Mouse (Mus musculus) liver, embryonic 12.5 days (tissue): ENCODE measurements at regions not wholly inside any gene's neighbourhood (a gene's known extent, or its start where the extent isn't known, plus 50 kb on each side); places are given as distances from the start of the nearest gene placed in this dataset.
A peak's percentile ranks its signal among the peaks of the same experiment; 100 is the strongest.
"Not testable (repeated sequence)": the region's sequence is repeated elsewhere in the genome, so short reads cannot be mapped to it uniquely, and the experiment has no call there.

ENCODE experiments used
- ATAC-seq: fragments of 200-750 bp; cut with Nextera tagmentation; 2 replicates; pipeline ENCODE4 v1.8.0; 2017; ENCODE audit warnings: moderate number of reproducible peaks, mild to moderate bottlenecking, moderate library complexity
- H3K27ac ChIP-seq: fragments of 300-500 bp; sonication (generic); 2 replicates; pipeline ENCODE4 v1.5.1; 2016; ENCODE audit warnings: mild to moderate bottlenecking
- H3K27me3 ChIP-seq: fragments of 300-500 bp; sonication (generic); replicated peaks from 2 replicates; pipeline ENCODE4 v1.6.1; 2016; ENCODE audit warnings: mild to moderate bottlenecking, moderate library complexity
- H3K36me3 ChIP-seq: fragments of 300-500 bp; sonication (generic); 2 replicates; pipeline ENCODE4 v1.6.1; 2016; ENCODE audit warnings: mild to moderate bottlenecking, moderate library complexity
- H3K4me1 ChIP-seq: fragments of 300-500 bp; sonication (generic); 2 replicates; pipeline ENCODE4 v1.6.1; 2016
- H3K4me2 ChIP-seq: fragments of 300-500 bp; sonication (generic); 2 replicates; pipeline ENCODE4 v1.6.1; 2016; ENCODE audit warnings: mild to moderate bottlenecking, moderate library complexity
- H3K4me3 ChIP-seq: fragments of 300-500 bp; sonication (generic); 2 replicates; pipeline ENCODE4 v1.5.1; 2016; ENCODE audit warnings: mild to moderate bottlenecking, moderate library complexity
- H3K9ac ChIP-seq: fragments of 300-500 bp; sonication (generic); 2 replicates; pipeline ENCODE4 v1.6.1; 2016; ENCODE audit warnings: mild to moderate bottlenecking, moderate library complexity
- H3K9me3 ChIP-seq: fragments of 300-500 bp; sonication (generic); replicated peaks from 2 replicates; pipeline ENCODE4 v1.6.1; 2016; ENCODE audit warnings: mild to moderate bottlenecking, moderate library complexity
- WGBS: fragments of 180-500 bp; shearing (Covaris S2); methylation state at CpG from one replicate; pipeline ENCODE4 v1.1.7; 2016; ENCODE audit not compliant: insufficient replicate concordance; 5-methylcytosine and 5-hydroxymethylcytosine counted together

DNA sequence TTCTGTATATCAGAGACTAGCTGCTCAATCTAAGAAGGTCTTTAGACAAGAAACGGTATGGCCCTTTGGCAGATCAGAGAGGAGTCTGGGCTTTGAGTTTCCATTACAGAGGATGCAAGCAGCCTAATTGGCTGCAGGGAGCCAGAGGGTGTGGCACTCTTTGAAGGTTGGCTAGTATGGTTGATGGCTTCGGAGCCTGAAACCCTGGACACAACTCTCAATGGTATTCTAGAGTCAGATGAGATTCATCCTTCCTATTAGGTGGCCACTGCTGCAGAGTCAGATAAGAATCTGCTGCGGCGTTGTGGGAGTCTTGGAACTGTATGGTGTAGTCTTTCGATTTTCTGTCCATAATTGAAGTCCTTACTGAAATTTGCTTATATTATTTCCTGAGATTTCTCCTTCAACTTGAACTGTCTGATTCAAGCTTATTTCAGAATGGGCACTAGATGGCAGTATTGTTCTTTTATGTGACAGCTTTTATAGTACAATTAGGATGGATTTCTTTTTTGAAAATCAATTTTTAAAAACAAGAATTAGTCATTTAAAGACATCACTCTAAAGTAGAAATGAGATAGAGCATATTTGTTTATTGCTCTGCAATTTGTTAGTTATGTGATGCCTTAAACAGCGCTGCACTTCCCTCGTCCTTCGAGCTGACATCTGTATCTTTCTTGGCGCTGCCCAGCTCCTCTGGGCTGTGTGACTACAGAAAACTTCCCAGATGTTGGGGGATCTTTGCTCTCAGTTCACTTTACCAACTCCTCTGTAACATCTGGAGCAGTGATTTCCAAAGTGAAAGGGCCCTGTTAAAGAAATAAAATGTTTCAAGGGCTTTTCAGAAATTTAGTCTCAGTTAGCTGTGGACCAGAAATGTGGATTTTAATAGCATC is 151.0 kb upstream of the Ttc29 start:
- Histone ChIP-seq H3K27me3 (peaks cover 42% of the 10 kb centered on the region), H3K9me3 (no peaks in the 10 kb centered on the region), H3K9ac (no peak overlapping the region), H3K4me2 (no peak overlapping the region), H3K36me3 (no peaks in the 10 kb centered on the region), H3K27ac (no peak overlapping the region), H3K4me1 (no peaks in the 10 kb centered on the region), H3K4me3 (no peak overlapping the region)
- 49% methylated on average over 9 of the region's 9 CpGs for WGBS
- no peak for ATAC-seq

DNA sequence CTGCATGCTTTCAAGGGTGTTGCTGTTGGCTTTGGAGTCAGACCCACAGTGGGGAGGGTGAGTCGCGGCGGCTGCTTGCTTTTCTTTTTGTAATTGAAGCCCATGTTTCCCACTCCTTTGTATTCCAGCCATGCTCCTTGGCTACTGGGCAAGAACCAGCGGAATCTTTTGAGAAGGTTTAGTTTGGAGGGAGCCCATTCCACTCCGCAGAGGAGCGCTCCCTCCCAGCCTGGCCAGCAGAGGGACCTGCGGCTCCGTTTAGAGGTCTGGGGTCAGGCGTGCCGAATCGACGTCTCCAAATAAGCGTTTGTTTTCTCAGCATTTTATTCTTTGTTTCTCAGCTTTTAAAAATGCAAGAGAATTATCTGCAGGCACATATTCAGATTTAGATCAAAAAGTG is 149.6 kb upstream of the Ttc29 start:
- Histone ChIP-seq H3K36me3 (no peaks in the 10 kb centered on the region), H3K9ac (no peak overlapping the region), H3K27me3 (peaks cover 57% of the 10 kb centered on the region), H3K27ac (no peak overlapping the region), H3K4me1 (no peaks in the 10 kb centered on the region), H3K4me3 (0 out of 2 replicates have a peak overlapping the region, but pooled peaks have one; percentile 8), H3K9me3 (no peaks in the 10 kb centered on the region), H3K4me2 (peak overlapping the region; percentile 45)
- WGBS, result 6% methylated on average over 13 of the region's 13 CpGs
- no peak for ATAC-seq

DNA sequence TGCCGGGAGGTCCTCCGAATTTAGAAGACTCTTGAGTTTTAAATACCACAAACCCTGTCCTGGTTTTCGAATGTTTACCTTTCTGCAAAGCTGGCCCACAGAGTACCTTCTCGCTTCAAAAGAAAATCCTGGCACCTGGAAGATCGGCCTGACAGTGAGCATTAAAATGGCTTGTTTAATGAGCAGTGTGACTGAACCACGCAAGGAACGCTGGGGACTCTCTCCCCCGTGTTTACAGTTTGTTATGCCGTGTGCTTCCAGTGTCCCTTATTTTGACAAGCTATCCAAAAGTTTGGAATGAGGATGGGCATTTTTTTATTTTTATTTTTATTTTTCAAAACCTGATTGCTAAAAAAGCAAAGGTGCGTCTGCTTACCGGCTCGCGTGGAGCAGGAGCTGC is 148.9 kb upstream of the Ttc29 start:
- Histone ChIP-seq H3K4me1 (no peaks in the 10 kb centered on the region), H3K27me3 (peaks cover 62% of the 10 kb centered on the region), H3K4me2 (peak overlapping the region; percentile 45), H3K9me3 (no peaks in the 10 kb centered on the region), H3K27ac (no peak overlapping the region), H3K36me3 (no peaks in the 10 kb centered on the region), H3K4me3 (0 out of 2 replicates have a peak overlapping the region, but pooled peaks have one; percentile 8), H3K9ac (no peak overlapping the region)
- no peak for ATAC-seq
- 28% methylated on average over 13 of the region's 13 CpGs for WGBS

DNA sequence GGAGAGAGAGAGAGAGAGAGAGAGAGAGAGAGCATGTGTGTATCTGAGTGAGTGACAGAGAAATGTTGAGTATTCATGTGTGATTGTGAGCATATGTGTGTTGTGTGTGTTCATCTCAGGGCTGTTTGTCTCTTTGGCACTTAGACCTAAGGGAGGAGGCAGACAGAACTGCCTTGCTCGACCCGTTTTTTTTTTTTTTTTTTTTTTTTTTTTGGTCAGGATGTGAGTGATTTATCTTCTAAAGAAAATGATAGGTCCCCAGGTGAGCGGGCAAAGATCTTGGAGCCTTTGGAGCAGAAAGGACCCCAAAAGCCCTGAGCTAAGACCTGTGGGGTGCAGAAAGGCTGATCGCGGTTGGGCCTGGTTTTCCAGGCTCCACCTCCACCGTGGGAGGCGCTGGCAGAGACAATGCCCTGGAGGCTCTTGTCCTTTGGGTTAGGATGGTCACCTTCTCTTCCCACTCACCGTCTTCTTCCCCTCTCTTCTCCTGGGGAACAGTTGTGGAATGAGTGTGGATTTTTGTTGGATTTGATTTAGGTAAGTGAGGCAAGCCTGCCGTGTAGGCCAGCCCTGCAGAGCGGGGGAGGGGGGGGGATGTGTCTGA is 147.1 kb upstream of the Ttc29 start:
- no peak for ATAC-seq
- H3K36me3 ChIP-seq, result no peaks in the 10 kb centered on the region
- WGBS, result 46% methylated on average over 10 of the region's 10 CpGs
- no peaks in the 10 kb centered on the region for H3K9me3 ChIP-seq
- no peak overlapping the region for H3K27ac ChIP-seq
- H3K4me2 ChIP-seq, result no peak overlapping the region
- peaks cover 62% of the 10 kb centered on the region for H3K27me3 ChIP-seq
- H3K4me3 ChIP-seq, result no peak overlapping the region
- no peak overlapping the region for H3K9ac ChIP-seq
- no peaks in the 10 kb centered on the region for H3K4me1 ChIP-seq

DNA sequence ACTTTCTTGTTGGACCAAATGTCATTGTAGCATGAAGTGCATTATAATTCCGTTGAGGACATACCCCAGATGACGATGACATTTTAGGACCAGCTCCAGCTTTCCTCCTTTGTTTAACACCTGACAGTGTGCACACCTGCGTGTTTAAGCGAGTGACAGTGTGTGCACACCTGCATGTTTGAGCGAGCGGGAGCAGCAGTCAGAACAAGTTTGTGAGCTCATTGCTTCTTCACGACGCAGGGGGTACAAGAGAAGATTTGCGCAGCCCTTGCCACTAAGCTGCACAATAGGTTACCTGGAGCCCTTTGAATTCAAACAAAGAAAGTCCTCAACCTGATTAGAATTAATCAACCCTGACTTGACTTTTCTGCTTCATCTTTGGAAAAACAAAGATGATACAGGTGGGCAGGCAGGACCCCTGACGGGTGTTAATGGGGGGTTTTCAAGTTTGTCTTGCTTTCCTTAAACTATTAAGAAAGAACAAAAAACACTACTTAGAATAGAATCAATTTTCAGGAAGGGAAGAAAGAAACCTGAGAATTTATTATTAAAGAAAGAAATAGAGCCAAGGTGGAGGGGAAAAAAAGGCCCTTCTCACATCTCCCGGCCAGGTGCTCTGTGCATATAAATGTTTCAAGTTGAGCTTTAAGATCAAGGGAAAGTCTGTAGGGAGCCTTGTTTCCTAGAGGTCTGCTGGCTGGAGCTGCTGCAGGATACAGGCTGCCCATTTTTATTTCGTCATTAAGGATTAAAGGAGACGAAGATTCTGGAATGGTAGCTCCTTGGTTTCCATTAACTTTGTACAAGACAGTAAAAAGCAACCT is 144.8 kb upstream of the Ttc29 start:
- Histone ChIP-seq H3K9ac (no peak overlapping the region), H3K4me2 (no peak overlapping the region), H3K4me3 (no peak overlapping the region), H3K27me3 (peaks cover 53% of the 10 kb centered on the region), H3K27ac (no peak overlapping the region), H3K4me1 (no peaks in the 10 kb centered on the region), H3K9me3 (no peaks in the 10 kb centered on the region), H3K36me3 (no peaks in the 10 kb centered on the region)
- 40% methylated on average over 13 of the region's 13 CpGs for WGBS
- ATAC-seq, result no peak

DNA sequence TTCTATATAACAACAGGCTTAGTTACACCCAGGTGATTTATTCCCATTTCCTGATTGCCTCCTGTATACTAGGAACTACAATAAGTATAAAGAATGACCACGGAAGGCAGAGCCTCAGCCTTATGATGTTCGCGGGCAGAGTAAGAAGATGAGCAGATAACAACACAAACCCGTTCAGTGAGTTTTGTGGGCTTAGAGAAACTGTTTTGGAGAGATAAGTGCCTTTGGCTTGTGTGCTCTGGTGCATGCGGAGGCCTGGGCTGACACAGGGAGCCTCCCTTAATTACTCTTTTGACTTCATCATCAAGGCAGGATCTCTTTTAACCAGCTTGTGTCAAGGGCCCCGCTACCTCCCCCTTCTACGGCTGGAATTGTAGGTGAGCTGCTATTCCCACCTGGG is 139.3 kb upstream of the Ttc29 start:
- Histone ChIP-seq H3K4me3 (no peak overlapping the region), H3K9ac (no peak overlapping the region), H3K27me3 (peaks cover 3% of the 10 kb centered on the region; the same call in 1 of the 2 replicates), H3K36me3 (no peaks in the 10 kb centered on the region), H3K9me3 (no peaks in the 10 kb centered on the region), H3K4me1 (peaks cover 31% of the 10 kb centered on the region), H3K27ac (no peak overlapping the region), H3K4me2 (peak overlapping the region; percentile 21; the same call in 1 of the 2 replicates)
- ATAC-seq, result peak; percentile 81
- WGBS, result 20% methylated on average over 7 of the region's 7 CpGs

DNA sequence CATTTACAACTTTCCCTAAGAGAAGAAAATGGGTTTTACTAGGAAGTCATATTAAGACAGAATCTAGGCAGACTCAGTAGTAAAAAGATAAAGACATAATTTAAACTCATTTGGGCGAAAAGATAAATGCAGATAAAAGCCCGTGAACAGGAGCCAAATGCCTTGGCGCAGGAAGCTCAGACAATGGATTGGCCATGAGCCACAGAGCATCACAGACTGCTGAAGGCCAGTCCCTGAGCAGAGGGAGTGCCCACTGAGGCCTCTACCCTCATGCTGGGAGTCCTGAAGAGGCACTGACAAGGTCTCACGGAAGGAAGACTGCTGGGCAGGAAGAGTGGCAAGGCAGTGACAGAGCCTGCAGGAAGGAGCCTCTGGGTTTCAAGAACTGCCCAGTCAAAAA is 136.0 kb upstream of the Ttc29 start:
- H3K4me1 ChIP-seq, result peaks cover 31% of the 10 kb centered on the region
- no peak overlapping the region for H3K9ac ChIP-seq
- no peak overlapping the region for H3K4me2 ChIP-seq
- WGBS, result 15% methylated on average over 4 of the region's 4 CpGs
- no peaks in the 10 kb centered on the region for H3K27me3 ChIP-seq
- H3K27ac ChIP-seq, result no peak overlapping the region
- no peak overlapping the region for H3K4me3 ChIP-seq
- no peaks in the 10 kb centered on the region for H3K9me3 ChIP-seq
- peak; percentile 62 for ATAC-seq
- no peaks in the 10 kb centered on the region for H3K36me3 ChIP-seq

DNA sequence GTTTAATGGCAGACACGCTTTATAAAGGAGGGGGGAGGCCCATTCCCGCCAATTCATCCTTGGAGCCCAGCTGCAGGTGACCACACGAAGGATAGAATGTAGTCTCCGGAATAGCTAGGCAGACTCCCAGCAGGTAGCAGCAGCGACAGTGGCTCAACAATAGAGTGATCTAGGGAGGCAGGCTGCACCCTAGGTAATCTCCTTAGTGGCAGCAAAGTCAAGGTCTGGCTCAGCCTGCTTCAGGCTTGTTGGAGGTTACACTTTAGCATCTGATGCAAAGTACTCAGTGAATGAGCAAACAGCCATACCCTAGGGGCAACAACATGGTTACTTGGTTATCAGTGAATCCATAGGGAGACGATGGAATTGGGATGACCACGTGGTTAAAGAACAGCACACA is 131.7 kb upstream of the Ttc29 start:
- peaks cover 19% of the 10 kb centered on the region for H3K4me1 ChIP-seq
- not testable (repeated sequence) for ATAC-seq, H3K36me3 ChIP-seq, H3K9me3 ChIP-seq, H3K27ac ChIP-seq, H3K4me3 ChIP-seq, H3K9ac ChIP-seq, H3K4me2 ChIP-seq, H3K27me3 ChIP-seq
- WGBS, result 65% methylated on average over 7 of the region's 7 CpGs

DNA sequence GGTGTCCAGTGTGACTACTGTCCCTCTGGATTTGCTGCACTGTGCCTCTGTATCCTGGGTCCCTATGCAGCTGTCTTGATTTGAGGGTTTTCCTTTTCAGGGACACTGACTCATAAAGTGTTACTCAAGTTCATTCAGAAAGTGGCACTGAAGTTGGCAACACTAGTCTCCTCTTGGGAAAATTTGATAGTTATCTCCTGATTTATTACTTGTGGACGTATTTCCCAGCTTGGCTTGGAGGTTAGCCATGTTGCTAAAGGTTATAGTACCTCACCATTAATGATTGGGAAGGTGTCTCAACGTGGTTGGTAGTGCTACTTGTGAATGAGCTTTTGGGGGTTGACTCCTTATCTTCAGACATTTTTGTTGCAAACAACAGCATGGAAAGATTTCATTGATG is 130.1 kb upstream of the Ttc29 start:
- no peaks in the 10 kb centered on the region for H3K36me3 ChIP-seq
- no peak overlapping the region for H3K4me3 ChIP-seq
- no peaks in the 10 kb centered on the region for H3K27me3 ChIP-seq
- 0 out of 2 replicates have a peak, but pooled peaks cover 3% of the 10 kb centered on the region for H3K4me1 ChIP-seq
- no peaks in the 10 kb centered on the region for H3K9me3 ChIP-seq
- WGBS, result 48% methylated on average over 2 of the region's 2 CpGs
- no peak overlapping the region for H3K27ac ChIP-seq
- no peak overlapping the region for H3K9ac ChIP-seq
- H3K4me2 ChIP-seq, result no peak overlapping the region
- no peak for ATAC-seq

DNA sequence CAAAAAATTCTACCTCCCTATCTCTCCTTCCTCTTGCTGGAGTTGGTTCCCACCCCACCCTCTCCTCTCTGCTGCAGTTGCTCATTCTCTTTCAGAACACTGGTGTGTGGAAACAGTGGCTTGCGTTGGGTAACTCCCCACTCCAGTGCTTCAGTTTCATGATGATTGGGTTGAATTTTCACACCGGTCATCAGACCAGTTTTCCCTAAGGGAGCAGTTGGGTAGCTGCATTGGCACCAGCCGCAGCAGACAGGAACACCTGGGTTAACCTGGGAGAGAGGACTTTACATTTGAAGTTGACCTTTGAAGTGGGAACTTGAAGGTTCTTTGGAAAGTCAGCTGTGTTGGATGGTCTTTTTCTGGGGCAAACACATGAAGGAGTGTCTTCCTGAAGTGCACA is 126.7 kb upstream of the Ttc29 start:
- WGBS, result 74% methylated on average over 3 of the region's 3 CpGs
- H3K4me1 ChIP-seq, result no peaks in the 10 kb centered on the region
- H3K4me3 ChIP-seq, result no peak overlapping the region
- no peak overlapping the region for H3K9ac ChIP-seq
- H3K27me3 ChIP-seq, result no peaks in the 10 kb centered on the region
- no peak for ATAC-seq
- H3K9me3 ChIP-seq, result no peaks in the 10 kb centered on the region
- no peak overlapping the region for H3K27ac ChIP-seq
- no peak overlapping the region for H3K4me2 ChIP-seq
- H3K36me3 ChIP-seq, result no peaks in the 10 kb centered on the region

DNA sequence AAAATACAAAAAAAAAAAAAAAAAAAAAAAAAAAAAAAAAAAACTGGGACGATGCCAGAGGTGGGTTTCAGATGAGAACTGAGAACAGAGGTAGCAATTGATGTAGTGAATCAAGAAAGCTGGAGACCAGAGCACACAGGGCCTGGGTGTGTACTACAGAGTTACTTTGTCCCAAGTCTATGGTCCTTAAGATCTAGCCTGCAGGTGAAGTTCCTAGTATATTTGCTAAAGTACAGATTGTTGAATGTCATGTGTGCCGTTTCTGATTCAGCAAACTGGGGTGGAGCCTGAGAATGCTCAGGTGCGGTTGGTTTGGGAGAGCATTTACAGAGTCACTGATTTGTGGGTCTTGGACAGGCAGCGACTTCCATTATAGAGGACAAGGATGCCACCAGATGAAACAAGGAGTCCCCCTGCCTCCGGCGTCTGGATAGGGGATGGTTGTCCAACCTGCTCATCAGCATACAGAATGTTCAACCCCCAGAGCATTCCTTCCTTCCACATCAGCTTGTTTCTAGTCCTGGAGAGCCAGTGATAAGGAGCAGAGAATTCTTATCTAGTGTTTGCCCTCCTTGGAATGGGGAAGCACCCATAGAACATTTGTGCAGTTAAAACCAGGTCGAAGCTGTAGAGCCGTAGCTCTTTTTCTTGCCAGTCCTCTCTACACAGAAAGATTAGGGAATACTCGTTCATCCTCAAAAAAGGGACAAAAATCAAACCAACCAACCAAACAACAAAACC is 122.5 kb upstream of the Ttc29 start:
- Histone ChIP-seq H3K27ac (no peak overlapping the region), H3K4me1 (no peaks in the 10 kb centered on the region), H3K9me3 (no peaks in the 10 kb centered on the region), H3K9ac (no peak overlapping the region), H3K4me2 (no peak overlapping the region), H3K36me3 (no peaks in the 10 kb centered on the region), H3K27me3 (no peaks in the 10 kb centered on the region), H3K4me3 (no peak overlapping the region)
- 47% methylated on average over 9 of the region's 9 CpGs for WGBS
- no peak for ATAC-seq
